Mouse (Mus musculus): ENCODE results near the gene Nt5c3b.

The Nt5c3b gene

GRCm38 (mm10) chr11:100376005-100376404 is 65.6 kb downstream of the Nt5c3b start:
- Histone ChIP-seq H3K4me3 (replicated peaks; ENCODE audit: low read length) (peak overlapping the region; percentile 89), H3K4me1 (replicated peaks; ENCODE audit: low read depth, low read length) (peaks cover 89% of the 10 kb centered on the region), H3K36me3 (ENCODE audit: insufficient read depth, low read length) (peaks cover 91% of the 10 kb centered on the region), H3K9me3 (ENCODE audit: low read length) (no peaks in the 10 kb centered on the region), H3K27me3 (ENCODE audit: insufficient read depth, low read length) (no peaks in the 10 kb centered on the region)
- TF ChIP-seq POU5F1 (IDR thresholded peaks at IDR 0.05; ENCODE audit: borderline replicate concordance, low read length) = no peak
- peak; percentile 70; the same call in 1 of the 2 replicates for TF ChIP-seq NANOG (IDR thresholded peaks at IDR 0.05; ENCODE audit: borderline replicate concordance, low read length)

DNA sequence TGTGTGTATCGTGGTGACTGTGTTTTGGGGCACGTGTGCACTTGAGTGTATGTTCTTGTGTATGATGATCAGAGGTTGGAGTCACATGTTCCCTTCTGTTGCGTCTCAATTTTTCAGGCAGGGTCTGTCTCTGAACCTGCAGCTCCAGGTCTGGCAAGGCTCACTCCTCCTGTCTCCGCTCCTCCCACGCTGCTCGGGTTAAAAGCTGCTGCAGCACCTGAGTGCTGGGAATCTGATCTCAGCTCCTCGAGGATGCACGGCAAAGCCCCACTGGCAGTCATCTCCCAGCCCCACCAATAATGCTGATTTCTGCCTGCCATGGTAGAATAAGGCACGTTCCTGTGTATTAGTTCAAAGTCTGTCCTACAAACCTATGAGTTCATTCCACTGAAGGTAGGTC is 66.5 kb downstream of the Nt5c3b start:
- H3K4me1 ChIP-seq (replicated peaks; ENCODE audit: low read depth, low read length) = peaks cover 89% of the 10 kb centered on the region
- H3K4me3 ChIP-seq (replicated peaks; ENCODE audit: low read length) = peak overlapping the region; percentile 89
- TF ChIP-seq CTCF (conservative IDR thresholded peaks at IDR 0.05; ENCODE audit: low read length) (no peak), POU5F1 (IDR thresholded peaks at IDR 0.05; ENCODE audit: borderline replicate concordance, low read length) (no peak), NANOG (IDR thresholded peaks at IDR 0.05; ENCODE audit: borderline replicate concordance, low read length) (no peak)
- H3K9me3 ChIP-seq (ENCODE audit: low read length) = no peaks in the 10 kb centered on the region
- H3K36me3 ChIP-seq (ENCODE audit: insufficient read depth, low read length) = peaks cover 91% of the 10 kb centered on the region
- no peaks in the 10 kb centered on the region for H3K27me3 ChIP-seq (ENCODE audit: insufficient read depth, low read length)

Measured in E14TG2a.4 (cell line).